Mouse (Mus musculus) neural tube, embryonic 10.5 days (tissue): ENCODE data around the gene Ankrd36.
"Not testable (repeated sequence)": the region's sequence is repeated elsewhere in the genome, so short reads cannot be mapped to it uniquely, and the experiment has no call there.

Experiments
- DNase-seq: peaks from one replicate; pipeline ENCODE4 v3.0.0-alpha.2; 2017; ENCODE audit warnings: low spot score; ENCODE audit errors: extremely low spot score

The Ankrd36 gene

DNA sequence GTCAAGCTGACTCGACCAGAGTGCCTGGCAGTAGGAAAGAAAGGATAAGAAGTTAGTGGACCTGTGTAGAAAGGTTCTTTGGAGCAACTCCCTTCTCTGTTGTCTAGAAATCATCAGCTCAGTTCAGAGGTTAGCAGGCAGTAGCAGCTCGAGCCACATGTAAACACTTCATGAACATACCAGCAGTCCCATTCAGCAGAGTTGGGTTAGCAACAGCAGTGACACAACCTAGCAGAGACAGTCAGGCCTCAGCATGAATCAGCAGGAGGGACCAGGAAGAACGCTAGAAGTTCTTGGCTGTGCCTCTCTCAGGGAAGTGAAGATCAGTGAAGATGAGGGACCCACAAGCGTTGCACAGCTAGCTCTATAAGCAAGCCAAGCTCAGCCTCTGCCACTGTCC lies 24.0 kb upstream of the Ankrd36 start:
- no peak for DNase-seq

DNA sequence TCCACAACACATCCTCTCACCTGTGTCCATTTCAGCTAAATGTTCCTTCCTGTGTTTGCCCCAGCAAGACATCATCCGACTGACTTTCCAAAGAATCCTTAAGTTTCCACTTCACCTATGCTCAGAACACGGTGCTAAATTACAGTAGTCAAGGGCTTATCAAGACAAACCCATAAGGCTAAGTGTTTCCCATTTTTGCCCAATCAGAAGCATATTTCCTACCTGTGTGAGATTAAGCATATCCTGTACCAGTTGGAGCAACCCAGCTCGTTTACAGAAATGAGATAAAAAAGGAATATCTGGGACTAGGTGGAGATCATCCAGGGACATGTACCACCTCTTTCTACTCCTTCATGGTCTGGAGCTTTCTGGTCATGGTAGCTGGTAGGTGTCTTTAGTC lies 22.8 kb upstream of the Ankrd36 start:
- DNase-seq, result no peak

DNA sequence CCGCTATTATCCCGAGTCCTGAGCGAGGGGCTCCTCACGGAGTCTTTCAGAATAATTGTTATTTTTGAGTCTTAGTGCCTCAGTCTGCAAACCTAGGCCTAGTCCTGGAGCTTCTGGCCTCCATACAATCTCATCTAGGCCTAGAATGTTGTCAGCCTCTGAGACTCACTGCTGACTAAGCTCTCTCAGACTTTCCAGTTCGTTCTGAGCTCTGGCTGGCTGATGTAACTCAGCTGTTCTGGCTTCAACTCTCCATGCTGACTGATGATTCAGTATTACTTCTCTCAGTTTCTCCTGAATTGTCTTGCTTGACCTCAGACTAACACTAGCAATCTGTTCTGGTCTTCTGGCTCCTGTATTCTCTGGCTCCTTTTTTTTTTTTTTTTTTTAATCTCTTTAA lies 18.1 kb upstream of the Ankrd36 start:
- no peak for DNase-seq

DNA sequence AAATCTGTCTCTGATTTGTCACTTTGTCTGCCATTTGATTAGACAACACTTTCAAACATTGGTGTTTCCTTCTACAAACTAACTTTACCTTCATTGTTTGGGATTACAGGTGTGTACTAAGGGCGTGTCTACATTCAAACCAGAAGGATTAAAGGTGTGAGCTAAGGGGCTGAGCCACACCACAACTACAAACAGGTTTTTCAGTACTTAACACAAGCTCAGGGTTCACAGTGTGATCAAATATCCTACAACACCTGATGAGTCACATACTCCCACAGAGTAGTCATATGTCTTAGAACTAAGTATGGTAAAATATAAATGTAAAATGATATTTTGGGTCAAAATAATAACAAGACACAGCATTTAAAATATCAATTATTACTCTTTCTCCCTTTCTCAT lies 17.6 kb upstream of the Ankrd36 start:
- no peak for DNase-seq

DNA sequence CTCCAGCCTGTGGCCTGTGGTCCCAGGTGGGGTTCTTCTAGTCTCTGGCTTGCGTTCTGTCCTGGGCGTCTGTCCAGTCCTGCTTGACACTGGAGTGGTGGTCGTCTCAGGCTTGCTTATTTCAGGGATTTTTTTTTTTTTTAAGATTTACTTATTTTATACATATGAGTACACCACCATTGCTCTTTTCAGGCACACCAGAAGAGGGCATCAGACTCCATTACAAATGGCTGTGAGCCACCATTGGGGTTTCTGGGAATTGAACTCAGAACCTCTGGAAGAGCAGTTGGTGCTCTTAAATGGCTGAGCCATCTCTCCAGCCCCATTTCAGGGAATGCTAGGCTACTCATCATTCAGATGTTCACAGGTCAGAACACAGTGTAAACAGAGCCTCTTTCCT lies 9.2 kb upstream of the Ankrd36 start:
- DNase-seq, result no peak

DNA sequence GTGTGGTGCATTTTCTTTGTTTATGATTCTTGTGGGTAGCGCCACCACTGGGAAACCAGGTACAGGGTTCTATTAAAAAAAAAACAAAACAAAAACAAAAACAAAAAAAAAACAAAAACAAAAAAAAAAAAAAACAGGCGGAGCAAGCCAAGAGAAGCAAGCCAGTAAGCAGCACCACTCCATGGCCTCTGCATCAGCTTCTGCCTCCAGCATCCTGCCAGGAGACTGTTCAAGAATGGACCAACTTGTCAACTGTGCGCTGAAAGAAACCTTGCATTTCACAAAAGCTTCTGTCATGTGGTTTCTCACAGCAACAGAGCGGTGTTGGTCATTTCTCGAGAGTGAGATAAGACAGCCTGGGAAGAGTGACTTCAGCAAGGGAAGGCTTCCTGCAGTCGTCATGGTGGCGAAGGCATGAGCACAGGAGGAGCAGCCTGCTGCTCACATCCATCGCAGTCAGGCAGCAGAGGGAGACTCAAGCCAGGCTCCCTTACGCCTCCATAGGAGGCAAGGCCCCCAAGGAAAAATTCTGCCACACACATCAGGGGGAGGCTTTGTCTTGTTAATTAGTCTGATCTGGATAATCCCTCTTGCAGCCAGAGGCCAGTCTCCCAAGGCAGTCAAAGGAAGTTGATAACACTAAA lies 6.7 kb upstream of the Ankrd36 start:
- DNase-seq, result peak; percentile 19

DNA sequence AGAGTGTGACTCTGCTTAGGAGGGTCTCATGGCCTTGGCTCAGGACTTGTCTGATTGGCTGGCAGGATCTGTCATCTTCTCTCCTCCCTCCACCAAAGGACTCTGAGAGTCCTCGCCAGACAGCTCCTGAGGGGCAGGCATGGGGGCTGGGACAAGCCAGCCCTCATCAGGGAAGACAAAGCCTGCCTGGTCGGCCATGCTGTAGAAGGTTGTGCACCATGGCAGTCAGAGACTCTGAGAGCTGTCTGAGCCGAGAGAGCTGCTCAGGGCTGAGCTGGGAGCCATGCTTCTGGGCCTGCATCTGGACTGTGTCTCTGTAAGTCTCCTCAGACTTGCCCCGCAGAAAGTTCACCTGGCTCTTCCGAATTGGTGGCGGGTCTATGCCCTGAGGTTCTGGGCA lies 5.6 kb upstream of the Ankrd36 start:
- no peak for DNase-seq

DNA sequence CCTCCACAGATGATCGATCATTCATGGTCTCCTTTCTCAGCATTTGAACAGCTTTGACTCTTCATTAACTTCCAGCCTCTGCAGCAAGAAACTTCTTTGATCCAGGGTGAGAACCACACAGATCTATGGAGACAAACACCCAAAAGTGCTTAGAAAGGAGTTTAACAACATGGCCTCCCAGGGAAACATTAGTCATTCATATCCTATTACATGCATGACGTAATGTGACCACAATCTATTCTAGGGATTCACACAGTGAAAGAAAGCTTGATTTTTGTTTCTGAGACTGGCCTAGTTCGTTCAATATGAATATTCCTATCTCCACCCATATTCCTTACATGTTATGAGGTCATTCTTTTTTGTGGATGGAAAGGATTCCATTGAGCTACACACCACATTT lies 3.9 kb upstream of the Ankrd36 start:
- DNase-seq, result no peak

DNA sequence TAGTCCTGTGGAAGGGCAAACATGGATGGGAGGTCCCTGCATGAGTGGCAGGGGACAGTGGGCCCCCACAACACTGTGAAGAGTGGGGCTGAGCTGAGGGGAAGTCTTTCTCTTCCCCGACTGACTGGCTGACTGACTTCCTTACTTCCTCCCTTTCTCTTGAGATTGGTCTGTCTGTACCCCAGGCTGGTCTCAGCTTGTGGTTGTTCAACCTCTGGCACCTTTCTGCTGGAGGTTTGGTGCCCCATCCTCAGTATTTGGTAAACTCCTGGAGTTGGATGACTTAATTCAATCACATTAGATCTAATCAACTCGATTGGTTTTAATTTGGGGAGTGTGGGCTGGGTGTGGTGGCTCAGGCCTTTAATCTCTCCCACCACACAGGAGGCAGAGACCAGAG lies 3.0 kb upstream of the Ankrd36 start:
- DNase-seq, result no peak

DNA sequence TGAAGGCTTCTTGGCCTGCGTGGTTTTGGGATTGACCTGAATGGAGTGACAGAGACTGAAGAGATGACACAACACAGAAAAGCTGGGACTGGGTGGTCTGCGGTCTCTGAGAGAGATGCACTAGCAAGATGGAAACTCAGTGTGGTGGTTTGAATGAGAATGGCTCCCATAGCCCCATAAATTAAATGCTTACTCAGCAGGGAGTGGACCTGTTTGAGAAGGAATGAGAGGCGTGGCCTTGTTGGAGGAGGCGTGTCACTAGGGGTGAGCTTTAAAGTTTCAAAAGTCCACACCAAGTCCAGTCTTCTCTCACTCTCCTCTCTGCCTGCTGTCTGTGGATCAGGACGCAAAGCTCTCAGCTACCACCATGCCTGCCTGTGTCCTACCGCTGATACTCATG lies 1.8 kb upstream of the Ankrd36 start:
- DNase-seq, result no peak

DNA sequence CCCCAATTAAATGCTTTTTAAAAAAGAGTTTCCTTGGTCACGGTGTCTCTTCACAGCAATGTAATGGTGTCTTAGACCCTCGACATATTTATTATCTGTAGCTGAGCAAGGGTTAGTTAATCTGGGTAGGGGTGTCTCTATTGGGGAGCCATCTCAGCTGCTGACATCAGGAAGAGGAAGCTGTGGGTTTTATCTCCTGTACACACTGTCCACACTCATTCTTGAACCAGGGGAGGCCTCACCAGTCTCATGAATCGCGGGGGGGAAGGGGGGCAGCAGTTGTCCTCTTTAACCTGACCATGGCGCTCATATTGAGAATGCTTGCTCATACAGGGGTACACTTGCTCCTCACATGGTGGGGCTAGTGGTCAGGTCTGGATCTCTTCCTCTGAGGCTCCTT lies 1.4 kb upstream of the Ankrd36 start:
- DNase-seq, result no peak

DNA sequence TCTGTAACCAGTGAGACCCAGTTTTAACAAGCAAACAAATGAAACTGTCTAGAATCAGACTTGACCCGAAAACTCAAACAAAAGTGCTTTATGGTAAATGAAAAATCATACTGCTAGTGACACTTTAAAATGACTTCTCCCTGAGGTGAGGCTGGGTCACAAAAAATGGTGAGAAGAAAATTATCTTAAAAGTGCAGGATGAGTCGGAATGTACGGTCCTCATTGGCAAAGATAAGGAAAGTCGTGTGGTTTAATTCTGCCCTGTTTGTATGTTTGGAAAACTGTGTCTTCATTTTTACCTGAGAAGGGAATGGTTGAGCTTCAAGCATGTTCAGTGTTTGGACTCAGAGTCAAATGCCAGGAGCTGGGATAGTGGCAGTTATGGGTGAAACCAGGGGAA lies 2.4 kb downstream of the Ankrd36 start:
- no peak for DNase-seq

DNA sequence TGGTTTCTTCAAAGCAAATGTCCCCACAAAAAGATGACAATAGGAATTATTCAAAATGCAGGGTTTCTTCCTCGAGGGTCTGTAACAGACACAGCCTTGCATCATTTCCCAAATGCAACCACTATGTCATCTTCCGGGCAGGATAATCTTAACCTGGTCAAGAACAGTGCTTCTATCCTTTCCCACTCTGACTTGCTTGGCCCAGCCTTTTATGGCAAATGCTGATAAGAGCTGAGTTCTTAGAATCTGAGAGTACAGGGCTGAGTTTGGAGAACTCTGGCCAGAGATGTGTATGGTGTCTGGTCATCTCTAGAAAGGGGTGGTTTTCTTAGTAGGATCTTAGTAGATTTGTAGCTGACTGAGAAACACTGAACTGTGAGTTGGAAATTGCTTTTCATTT lies 4.3 kb downstream of the Ankrd36 start:
- no peak for DNase-seq

DNA sequence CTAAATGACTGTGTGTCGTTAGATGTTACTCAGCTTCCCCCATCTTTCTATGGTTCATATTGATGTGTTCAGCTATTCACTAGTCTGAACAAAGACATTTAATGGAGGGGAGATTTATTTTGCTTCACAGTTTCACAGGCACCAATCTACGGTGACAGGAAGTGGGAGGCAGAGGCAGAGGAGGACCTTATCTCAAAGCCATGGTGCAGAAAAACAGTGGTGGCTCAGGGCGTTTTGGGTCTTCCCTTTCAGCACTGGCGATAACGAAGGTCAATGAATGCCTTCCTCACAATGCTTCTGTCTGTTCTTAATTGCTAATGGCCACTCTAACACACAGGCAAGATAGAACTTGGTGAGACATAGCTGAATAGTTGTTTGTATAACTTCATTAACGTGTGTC lies 5.6 kb downstream of the Ankrd36 start:
- no peak for DNase-seq

DNA sequence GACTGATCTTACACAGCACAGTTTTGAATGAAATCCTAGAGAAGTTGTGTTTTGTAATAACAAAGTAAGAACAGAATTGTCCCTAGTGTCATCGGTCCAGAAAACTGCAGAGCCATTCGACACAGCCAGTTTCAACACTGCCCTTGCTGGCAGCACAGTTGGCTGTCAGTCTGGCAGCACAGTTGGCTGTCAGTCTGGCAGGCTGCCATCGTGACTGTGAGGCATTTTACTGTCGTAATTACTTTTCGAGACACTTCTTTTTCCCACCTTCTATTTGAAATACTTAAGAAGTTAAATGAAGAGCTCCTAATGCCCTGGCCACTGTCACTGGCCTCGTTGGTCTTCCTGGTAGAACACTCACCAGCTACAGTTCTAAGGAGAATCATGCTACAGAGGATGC lies 22.9 kb downstream of the Ankrd36 start:
- no peak for DNase-seq

DNA sequence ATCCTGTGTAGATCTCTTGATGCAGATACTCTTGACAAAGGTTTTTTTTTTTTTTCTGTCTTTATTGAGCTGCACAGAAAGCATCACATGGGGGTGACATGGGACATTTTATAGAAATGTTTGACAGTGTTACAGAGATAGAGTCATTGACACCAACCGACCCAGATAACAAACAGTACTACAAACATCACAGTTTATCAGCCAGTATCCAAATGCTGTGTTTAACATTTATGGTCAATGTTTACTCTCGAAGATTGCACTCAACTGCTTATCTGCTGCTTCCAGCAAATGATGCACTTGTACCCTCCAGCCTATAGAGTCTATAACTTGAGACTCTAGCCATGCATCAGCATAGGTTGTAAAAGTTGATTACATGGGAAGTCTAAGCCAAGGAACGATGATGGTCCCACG lies 25.9 kb downstream of the Ankrd36 start:
- DNase-seq, result no peak

DNA sequence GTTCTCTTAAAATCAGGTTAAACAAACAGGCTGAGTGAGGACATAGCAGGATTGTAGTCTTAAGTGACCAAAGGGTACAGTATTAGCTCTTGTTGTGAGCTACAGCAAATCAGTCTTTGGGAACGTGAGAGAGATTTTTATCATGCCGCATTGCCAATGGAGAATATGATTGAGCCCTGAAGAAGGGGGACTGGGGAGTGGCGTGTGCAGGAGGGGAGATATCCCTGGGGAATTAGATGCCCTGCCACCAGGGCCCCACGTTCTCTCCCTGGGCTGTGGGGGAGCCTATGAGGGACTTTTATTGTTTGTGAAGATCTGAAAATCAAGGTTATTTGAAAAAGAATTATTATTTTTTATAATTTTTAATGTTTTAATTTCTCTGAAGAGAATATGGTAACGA lies 26.3 kb downstream of the Ankrd36 start:
- no peak for DNase-seq

DNA sequence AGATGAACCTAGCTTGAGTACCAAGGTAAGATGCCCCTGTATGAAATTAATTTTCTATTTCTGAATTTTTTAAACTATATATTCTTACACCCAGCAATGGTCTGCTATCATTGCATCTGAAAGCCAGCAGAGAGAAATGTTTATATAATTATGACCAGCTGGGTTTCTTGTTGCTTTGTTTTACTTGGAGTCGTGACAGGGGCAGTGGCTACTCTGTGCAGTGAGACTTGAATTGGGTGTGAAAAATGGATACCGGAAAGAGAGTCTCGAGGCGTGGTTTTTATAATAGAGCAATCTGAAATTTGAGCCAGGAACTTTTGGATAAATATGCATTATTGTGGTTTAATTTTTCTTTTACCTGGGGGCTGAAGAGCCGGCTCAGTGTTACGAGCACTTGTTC lies 27.3 kb downstream of the Ankrd36 start:
- DNase-seq, result no peak

DNA sequence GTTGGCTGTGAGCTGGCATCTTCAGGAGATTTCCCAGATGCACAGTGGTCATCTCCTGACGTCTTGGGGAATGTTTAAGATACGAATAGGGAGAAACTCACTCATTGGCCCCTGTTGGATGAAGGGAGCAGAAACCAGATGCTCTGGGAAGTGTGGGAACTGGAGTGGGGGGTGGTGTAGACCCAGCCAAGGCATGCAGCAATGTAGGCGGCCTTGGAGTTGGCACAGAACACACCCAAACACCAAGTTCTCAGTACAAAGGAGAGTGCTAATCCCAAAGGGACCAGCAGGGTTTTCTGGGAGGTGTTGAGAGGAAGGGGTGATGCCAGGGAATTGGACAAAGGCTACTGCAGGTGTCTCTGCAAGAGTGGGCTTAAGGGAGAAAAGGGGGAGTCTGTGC lies 35.9 kb downstream of the Ankrd36 start:
- no peak for DNase-seq

DNA sequence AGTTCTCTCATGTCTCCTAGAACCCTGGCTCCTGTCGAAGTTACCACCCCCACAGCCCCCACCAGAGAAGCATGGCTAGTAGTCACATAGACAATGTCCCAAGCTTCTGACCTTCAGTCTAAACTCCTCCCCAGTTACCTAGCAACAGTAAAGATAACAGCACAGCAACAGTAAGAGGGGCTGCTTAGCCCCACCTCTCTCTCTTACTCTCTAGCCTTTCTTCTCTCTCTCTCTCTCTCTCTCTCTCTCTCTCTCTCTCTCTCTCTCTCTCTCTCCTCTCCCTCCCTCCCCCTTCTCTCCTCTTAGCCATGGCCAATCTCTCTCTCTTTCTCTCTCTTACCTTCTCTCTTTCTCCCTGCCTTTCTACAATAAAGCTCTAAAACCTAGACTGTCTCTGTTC lies 42.4 kb downstream of the Ankrd36 start:
- DNase-seq, result not testable (repeated sequence)

DNA sequence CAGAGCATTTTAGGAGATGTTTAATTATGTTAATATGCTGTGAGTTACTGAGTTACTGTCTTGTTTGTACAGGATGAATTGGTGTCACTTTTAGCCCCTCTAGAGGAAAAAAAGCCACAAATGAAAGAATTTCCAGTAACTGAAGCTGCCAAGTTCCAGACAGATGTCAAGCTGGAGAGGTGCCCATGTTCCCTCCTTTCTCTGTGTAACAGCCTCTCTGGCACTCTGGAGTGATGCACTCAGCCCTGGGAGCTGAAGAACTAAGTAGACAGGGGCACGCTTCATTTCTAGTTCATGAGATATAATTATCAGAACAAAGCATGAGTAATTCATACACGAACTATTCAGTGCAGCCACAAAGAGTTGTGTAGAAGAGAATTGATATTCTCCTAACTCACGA lies 45.0 kb downstream of the Ankrd36 start:
- DNase-seq, result no peak

DNA sequence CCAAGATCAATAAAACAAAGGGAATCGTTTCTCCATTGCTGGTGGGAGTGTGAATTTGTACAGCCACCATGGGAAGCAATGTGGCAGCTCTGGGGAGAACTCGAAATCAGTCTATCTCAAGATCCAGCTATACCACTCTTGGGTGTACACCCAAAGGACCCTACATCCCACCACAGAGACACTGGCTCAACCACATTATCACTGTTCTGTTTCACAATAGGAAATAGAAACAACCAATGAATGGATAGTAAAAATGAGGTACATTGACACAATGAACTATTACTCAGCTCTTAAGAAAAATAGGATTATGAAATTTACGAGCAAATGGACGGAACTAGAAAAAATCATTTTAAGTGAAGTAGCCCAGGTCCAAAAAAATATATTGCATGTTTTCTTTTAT lies 55.6 kb downstream of the Ankrd36 start:
- no peak for DNase-seq

DNA sequence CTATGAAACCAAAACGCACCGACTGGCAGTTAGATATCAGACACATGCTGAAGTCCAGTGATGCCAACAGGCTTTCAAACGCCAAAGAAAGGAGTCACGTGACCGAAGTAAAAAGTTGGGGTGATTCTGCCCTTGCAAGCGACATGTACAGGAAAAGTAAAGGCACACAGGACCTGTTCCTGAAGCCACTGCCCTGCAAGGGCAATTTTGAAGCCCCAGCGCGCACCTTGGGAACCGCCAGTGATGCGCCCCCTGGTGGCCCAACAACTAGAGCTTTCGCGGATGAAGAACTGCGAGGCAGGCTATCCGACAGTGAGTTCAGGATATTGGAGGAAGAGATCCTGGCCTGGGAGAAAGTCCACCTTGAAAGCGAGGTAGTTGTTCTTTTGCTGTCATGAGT lies 59.5 kb downstream of the Ankrd36 start:
- DNase-seq, result peak; percentile 84

DNA sequence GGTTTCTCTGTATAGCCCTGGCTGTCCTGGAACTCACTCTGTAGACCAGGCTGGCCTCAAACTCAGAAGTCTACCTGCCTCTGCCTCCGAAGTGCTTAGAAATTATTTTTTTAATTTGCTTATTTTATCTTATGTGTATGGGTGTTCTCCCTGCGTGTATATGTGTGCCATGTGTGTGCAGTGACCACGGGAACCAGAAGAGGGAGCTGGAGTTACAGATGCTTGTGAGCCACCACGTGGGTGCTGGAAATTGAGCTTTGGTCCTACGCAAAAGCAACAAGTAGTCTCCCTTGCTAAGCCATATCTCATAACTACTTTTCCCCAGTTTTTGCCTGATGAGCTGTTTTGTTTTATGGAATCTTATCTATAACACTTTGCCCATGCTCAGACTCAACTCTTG lies 73.6 kb downstream of the Ankrd36 start:
- no peak for DNase-seq
